Mouse (Mus musculus): ENCODE measurements around the gene Togaram1. TPM values are rescaled to one million over a fixed set of nuclear protein-coding genes. Genes with fewer than 3 reads are reported as not detected.

Togaram1 gene
- polyA plus RNA-seq, 2 experiments = 16.8 to 31.1 TPM

DNA sequence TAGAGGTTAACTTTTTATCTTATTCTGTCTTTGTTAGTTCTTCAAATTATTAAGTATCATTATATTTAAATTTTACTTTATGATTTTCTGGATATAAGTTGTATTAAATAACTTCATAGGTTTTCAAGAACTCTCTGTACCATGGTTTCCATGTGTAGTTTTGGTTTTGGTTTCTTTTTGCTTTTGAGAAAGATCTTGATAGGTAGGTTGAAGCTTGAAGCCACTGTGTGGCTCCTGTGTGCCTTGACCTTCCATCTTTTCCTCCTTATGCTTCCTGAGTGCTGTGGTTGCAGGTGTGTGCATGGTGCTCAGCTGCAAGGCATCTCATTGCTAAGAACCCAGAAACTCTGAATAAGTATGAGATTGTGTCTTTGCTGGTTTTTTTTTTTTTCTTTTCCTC lies 83.2 kb downstream of the Togaram1 start:
- no peak for TF ChIP-seq POLR2A (IDR thresholded peaks at IDR 0.05; ENCODE audit: borderline replicate concordance, extremely low read depth, insufficient read depth, insufficient read length)
- Histone ChIP-seq H3K4me3 (replicated peaks; ENCODE audit: low read length) (no peak overlapping the region), H3K27ac (replicated peaks; ENCODE audit: low read depth, low read length) (no peak overlapping the region), H3K36me3 (ENCODE audit: control insufficient read depth, insufficient read depth, low read length) (peaks cover 60% of the 10 kb centered on the region), H3K9ac (ENCODE audit: low read depth, low read length, severe bottlenecking) (no peak overlapping the region), H3K27me3 (ENCODE audit: control insufficient read depth, insufficient read depth, low read length) (no peaks in the 10 kb centered on the region), H3K9me3 (ENCODE audit: control insufficient read depth, low read length) (no peaks in the 10 kb centered on the region), H3K4me1 (ENCODE audit: control insufficient read depth, insufficient read depth, low read length) (no peaks in the 10 kb centered on the region), H3K4me2 (replicated peaks; ENCODE audit: low read depth, low read length, severe bottlenecking) (no peak overlapping the region)
- DNase-seq (ENCODE audit: low spot score) (no peak), ATAC-seq (ENCODE audit: low FRiP score, low read depth) (no peak)

DNA sequence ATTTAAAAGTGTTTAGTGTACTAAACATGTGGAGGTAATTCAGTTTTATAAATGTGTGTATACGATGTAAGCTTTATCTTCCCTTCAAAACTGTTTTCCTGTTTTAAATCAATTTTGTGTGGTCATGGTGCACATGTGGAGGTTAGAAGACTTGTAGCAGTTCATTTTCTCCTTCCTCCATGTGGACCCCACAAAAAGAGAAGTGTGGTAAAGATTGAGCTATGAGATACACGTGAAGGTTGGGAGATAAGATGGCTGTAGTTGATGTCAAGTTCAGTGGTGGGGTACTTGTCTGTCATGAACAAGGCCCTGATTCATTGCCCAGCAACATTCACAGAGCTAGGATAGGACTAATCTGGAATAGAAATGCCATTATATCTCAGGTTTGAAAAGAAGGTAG lies 92.6 kb downstream of the Togaram1 start:
- Histone ChIP-seq H3K4me2 (replicated peaks; ENCODE audit: low read depth, low read length, severe bottlenecking) (no peak overlapping the region), H3K27me3 (ENCODE audit: control insufficient read depth, insufficient read depth, low read length) (no peaks in the 10 kb centered on the region), H3K9ac (ENCODE audit: low read depth, low read length, severe bottlenecking) (no peak overlapping the region), H3K36me3 (ENCODE audit: control insufficient read depth, insufficient read depth, low read length) (peaks cover 74% of the 10 kb centered on the region), H3K27ac (replicated peaks; ENCODE audit: low read depth, low read length) (no peak overlapping the region), H3K4me3 (replicated peaks; ENCODE audit: low read length) (no peak overlapping the region), H3K9me3 (ENCODE audit: control insufficient read depth, low read length) (no peaks in the 10 kb centered on the region), H3K4me1 (ENCODE audit: control insufficient read depth, insufficient read depth, low read length) (no peaks in the 10 kb centered on the region)
- WGBS = 82% methylated on average over 2 of the region's 2 CpGs
- ATAC-seq (ENCODE audit: low FRiP score, low read depth) = no peak
- DNase-seq (ENCODE audit: low spot score) = no peak
- TF ChIP-seq POLR2A (IDR thresholded peaks at IDR 0.05; ENCODE audit: borderline replicate concordance, extremely low read depth, insufficient read depth, insufficient read length) = no peak

DNA sequence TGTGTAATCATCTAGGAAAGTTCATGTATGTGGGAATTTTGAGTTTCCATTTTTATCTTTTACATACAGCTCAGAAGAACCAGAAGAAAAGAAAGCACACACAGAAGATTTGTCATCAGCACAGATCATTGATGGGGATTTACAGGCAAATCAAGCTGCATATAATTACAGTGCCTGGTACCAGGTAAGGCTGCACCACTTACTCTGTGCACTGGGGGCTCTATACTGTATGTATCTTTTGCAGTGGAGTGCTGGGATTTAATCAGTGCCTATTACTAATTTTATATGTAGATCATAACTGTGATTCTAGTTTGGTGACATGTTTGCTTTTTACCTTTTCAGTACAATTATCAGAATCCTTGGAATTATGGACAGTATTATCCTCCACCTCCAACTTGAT lies 95.5 kb downstream of the Togaram1 start:
- H3K4me3 ChIP-seq (replicated peaks; ENCODE audit: low read length) = no peak overlapping the region
- H3K27ac ChIP-seq (replicated peaks; ENCODE audit: low read depth, low read length) = no peak overlapping the region
- TF ChIP-seq POLR2A (IDR thresholded peaks at IDR 0.05; ENCODE audit: borderline replicate concordance, extremely low read depth, insufficient read depth, insufficient read length) = no peak
- H3K36me3 ChIP-seq (ENCODE audit: control insufficient read depth, insufficient read depth, low read length) = peaks cover 76% of the 10 kb centered on the region
- no peaks in the 10 kb centered on the region for H3K4me1 ChIP-seq (ENCODE audit: control insufficient read depth, insufficient read depth, low read length)
- ATAC-seq (ENCODE audit: low FRiP score, low read depth) (no peak), DNase-seq (ENCODE audit: low spot score) (no peak)
- no peak overlapping the region for H3K4me2 ChIP-seq (replicated peaks; ENCODE audit: low read depth, low read length, severe bottlenecking)
- no peak overlapping the region for H3K9ac ChIP-seq (ENCODE audit: low read depth, low read length, severe bottlenecking)
- H3K9me3 ChIP-seq (ENCODE audit: control insufficient read depth, low read length) = no peaks in the 10 kb centered on the region
- no peaks in the 10 kb centered on the region for H3K27me3 ChIP-seq (ENCODE audit: control insufficient read depth, insufficient read depth, low read length)

GRCm38 (mm10) chr12:65065241-65065640 lies 99.6 kb downstream of the Togaram1 start:
- no peak for TF ChIP-seq POLR2A (IDR thresholded peaks at IDR 0.05; ENCODE audit: borderline replicate concordance, extremely low read depth, insufficient read depth, insufficient read length)
- Histone ChIP-seq H3K27ac (replicated peaks; ENCODE audit: low read depth, low read length) (no peak overlapping the region), H3K4me2 (replicated peaks; ENCODE audit: low read depth, low read length, severe bottlenecking) (no peak overlapping the region), H3K4me3 (replicated peaks; ENCODE audit: low read length) (no peak overlapping the region), H3K9me3 (ENCODE audit: control insufficient read depth, low read length) (no peaks in the 10 kb centered on the region), H3K4me1 (ENCODE audit: control insufficient read depth, insufficient read depth, low read length) (no peaks in the 10 kb centered on the region), H3K36me3 (ENCODE audit: control insufficient read depth, insufficient read depth, low read length) (peaks cover 73% of the 10 kb centered on the region), H3K27me3 (ENCODE audit: control insufficient read depth, insufficient read depth, low read length) (no peaks in the 10 kb centered on the region), H3K9ac (ENCODE audit: low read depth, low read length, severe bottlenecking) (no peak overlapping the region)
- WGBS = 54% methylated on average over 2 of the region's 2 CpGs
- ATAC-seq (ENCODE audit: low FRiP score, low read depth) (no peak), DNase-seq (ENCODE audit: low spot score) (no peak)

GRCm38 (mm10) chr12:65066234-65066633 lies 100.6 kb downstream of the Togaram1 start:
- no peak overlapping the region for H3K4me2 ChIP-seq (replicated peaks; ENCODE audit: low read depth, low read length, severe bottlenecking)
- TF ChIP-seq POLR2A (IDR thresholded peaks at IDR 0.05; ENCODE audit: borderline replicate concordance, extremely low read depth, insufficient read depth, insufficient read length) = no peak
- no peaks in the 10 kb centered on the region for H3K9me3 ChIP-seq (ENCODE audit: control insufficient read depth, low read length)
- no peak overlapping the region for H3K4me3 ChIP-seq (replicated peaks; ENCODE audit: low read length)
- 69% methylated on average over 3 of the region's 3 CpGs for WGBS
- ATAC-seq (ENCODE audit: low FRiP score, low read depth) (no peak), DNase-seq (ENCODE audit: low spot score) (no peak)
- peaks cover 69% of the 10 kb centered on the region for H3K36me3 ChIP-seq (ENCODE audit: control insufficient read depth, insufficient read depth, low read length)
- H3K27ac ChIP-seq (replicated peaks; ENCODE audit: low read depth, low read length) = no peak overlapping the region
- H3K4me1 ChIP-seq (ENCODE audit: control insufficient read depth, insufficient read depth, low read length) = no peaks in the 10 kb centered on the region
- no peaks in the 10 kb centered on the region for H3K27me3 ChIP-seq (ENCODE audit: control insufficient read depth, insufficient read depth, low read length)
- H3K9ac ChIP-seq (ENCODE audit: low read depth, low read length, severe bottlenecking) = no peak overlapping the region

DNA sequence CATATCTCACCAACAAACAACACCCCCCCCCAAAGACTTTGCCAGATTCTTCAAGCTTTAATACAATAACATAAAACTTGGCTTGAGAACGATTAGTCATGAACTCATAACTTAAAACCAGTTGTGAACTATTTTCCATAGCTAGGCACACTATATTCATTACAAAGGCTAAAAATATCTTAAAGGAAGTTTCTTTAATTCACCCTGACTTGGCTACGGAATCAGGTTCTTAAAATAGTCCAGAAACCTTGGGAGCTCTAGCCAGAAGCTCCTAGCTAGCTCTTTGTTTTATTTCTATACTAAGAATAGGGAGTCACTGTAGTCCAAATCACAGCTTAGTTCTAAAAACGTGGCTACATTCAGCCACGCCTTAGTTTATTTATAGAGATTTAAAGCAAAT lies 102.8 kb downstream of the Togaram1 start:
- no peak overlapping the region for H3K4me2 ChIP-seq (replicated peaks; ENCODE audit: low read depth, low read length, severe bottlenecking)
- H3K27me3 ChIP-seq (ENCODE audit: control insufficient read depth, insufficient read depth, low read length) = no peaks in the 10 kb centered on the region
- DNase-seq (ENCODE audit: low spot score) = no peak
- no peak overlapping the region for H3K4me3 ChIP-seq (replicated peaks; ENCODE audit: low read length)
- H3K9me3 ChIP-seq (ENCODE audit: control insufficient read depth, low read length) = no peaks in the 10 kb centered on the region
- WGBS = 69% methylated on average over 4 of the region's 4 CpGs
- peaks cover 54% of the 10 kb centered on the region for H3K36me3 ChIP-seq (ENCODE audit: control insufficient read depth, insufficient read depth, low read length)
- no peaks in the 10 kb centered on the region; the same call in 1 of the 2 replicates for H3K4me1 ChIP-seq (ENCODE audit: control insufficient read depth, insufficient read depth, low read length)
- no peak overlapping the region for H3K9ac ChIP-seq (ENCODE audit: low read depth, low read length, severe bottlenecking)
- no peak overlapping the region for H3K27ac ChIP-seq (replicated peaks; ENCODE audit: low read depth, low read length)
- no peak for TF ChIP-seq POLR2A (IDR thresholded peaks at IDR 0.05; ENCODE audit: borderline replicate concordance, extremely low read depth, insufficient read depth, insufficient read length)
- ATAC-seq (ENCODE audit: low FRiP score, low read depth) = no peak

Other genes starting within 250 kb of the Togaram1 start
- 7.2 and 7.3 TPM in 2 replicates for gene Gm527, start 47.9 kb upstream of the Togaram1 start, polyA plus RNA-seq (2012; rRNA removed)
- gene Gm527, start 47.9 kb upstream of the Togaram1 start, polyA plus RNA-seq (2014; fragmentation: Nextera tagmentation; extraction: Ambion mirVana) = 5.5 and 5.9 TPM in 2 replicates
- gene Klhl28, start 270 bp upstream of the Togaram1 start, polyA plus RNA-seq (2012; rRNA removed) = 7.5 and 7.7 TPM in 2 replicates
- 16.6 and 19.5 TPM in 2 replicates for gene Klhl28, start 270 bp upstream of the Togaram1 start, polyA plus RNA-seq (2014; fragmentation: Nextera tagmentation; extraction: Ambion mirVana)
- gene Prpf39, start 70.5 kb downstream of the Togaram1 start, polyA plus RNA-seq (2012; rRNA removed) = 44.2 and 51.9 TPM in 2 replicates
- 58.2 and 63.0 TPM in 2 replicates for gene Prpf39, start 70.5 kb downstream of the Togaram1 start, polyA plus RNA-seq (2014; fragmentation: Nextera tagmentation; extraction: Ambion mirVana)
- 187 and 335 TPM in 2 replicates for gene Fkbp3, start 108.2 kb downstream of the Togaram1 start, polyA plus RNA-seq (2012; rRNA removed)
- 379 and 385 TPM in 2 replicates for gene Fkbp3, start 108.2 kb downstream of the Togaram1 start, polyA plus RNA-seq (2014; fragmentation: Nextera tagmentation; extraction: Ambion mirVana)
- 8.6 and 8.7 TPM in 2 replicates for gene Fancm, start 109.8 kb downstream of the Togaram1 start, polyA plus RNA-seq (2012; rRNA removed)
- gene Fancm, start 109.8 kb downstream of the Togaram1 start, polyA plus RNA-seq (2014; fragmentation: Nextera tagmentation; extraction: Ambion mirVana) = 8.4 and 10.3 TPM in 2 replicates
- 18.1 and 25.1 TPM in 2 replicates for gene Mis18bp1, start 206.8 kb downstream of the Togaram1 start, polyA plus RNA-seq (2012; rRNA removed)
- gene Mis18bp1, start 206.8 kb downstream of the Togaram1 start, polyA plus RNA-seq (2014; fragmentation: Nextera tagmentation; extraction: Ambion mirVana) = 45.1 and 45.9 TPM in 2 replicates

Measured in limb, embryonic 14.5 days (tissue).